Mouse (Mus musculus): Measurements from ENCODE around the gene Hoxc6.

Hoxc6 gene

DNA sequence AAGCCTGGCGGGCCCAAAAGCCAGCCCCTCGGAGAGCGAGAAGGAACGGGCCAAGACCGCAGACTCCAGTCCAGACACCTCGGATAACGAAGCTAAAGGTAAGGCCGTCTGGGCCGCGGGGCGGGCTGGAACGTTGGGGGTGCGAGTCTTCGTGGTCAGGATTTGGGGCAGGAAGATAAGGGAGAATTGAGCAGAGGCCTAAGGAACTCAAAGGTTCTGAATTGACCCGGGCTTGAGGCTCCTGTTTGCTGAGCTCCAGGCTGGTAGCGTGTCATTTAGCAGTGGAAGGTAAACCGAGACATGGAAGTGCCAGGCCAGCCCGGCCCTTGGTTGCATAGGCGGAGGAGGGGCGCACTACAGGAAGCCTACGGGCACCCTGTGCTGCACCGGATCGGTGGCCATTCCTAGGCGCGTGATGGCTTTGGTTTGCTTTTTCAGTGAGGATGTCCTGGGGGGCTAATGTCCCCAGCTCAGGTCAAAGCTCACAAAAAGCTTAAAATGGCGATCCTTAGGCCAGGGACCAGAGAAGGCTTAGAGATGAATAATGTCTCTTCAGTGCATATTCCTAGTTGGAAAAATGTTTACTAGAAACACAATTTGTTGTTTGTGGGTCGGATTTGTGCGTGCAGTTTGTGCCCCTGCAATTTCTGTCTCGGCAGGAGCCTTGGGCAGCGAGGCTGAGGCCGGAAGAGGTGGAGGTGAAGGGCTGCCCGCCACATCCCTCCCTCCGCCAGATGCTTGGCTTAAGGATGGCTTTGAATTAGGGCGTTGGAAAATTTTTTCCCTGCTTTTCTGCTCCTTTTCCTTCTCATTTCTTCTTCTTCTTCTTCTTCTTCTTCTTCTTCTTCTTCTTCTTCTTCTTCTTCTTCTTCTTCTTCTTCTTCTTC, 30.3 kb upstream of the Hoxc6 start:
- peak; percentile 74 for DNase-seq (ENCODE audit: low spot score)

DNA sequence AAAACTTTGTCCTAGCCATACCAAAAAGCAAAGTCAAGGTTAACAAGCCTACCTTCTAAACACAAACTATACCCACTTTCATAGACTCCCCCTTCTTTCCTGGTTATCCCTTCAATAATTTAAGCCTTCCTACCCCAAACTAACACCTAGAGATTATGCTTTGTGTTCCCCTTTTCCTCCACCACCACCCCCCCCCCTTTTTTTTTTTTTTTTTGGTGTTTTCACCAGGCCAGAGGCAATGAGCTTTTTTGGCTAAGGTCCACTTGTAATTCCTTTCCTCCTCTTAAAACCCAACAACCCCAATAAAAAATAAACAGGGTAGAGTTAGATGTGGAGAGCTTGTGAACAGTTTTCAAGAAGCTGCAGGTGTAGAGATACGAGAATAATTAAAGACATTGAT, 28.8 kb upstream of the Hoxc6 start:
- no peak for DNase-seq (ENCODE audit: low spot score)

GRCm38 (mm10) chr15:102970740-102971139, 27.3 kb upstream of the Hoxc6 start:
- no peak for DNase-seq (ENCODE audit: low spot score)

- DNase-seq (ENCODE audit: low spot score), result no peak
These were observed 25.8 kb upstream of the Hoxc6 start for GRCm38 (mm10) chr15:102972254-102972653.

GRCm38 (mm10) chr15:102972753-102973152, 25.3 kb upstream of the Hoxc6 start:
- DNase-seq (ENCODE audit: low spot score), result no peak

DNA sequence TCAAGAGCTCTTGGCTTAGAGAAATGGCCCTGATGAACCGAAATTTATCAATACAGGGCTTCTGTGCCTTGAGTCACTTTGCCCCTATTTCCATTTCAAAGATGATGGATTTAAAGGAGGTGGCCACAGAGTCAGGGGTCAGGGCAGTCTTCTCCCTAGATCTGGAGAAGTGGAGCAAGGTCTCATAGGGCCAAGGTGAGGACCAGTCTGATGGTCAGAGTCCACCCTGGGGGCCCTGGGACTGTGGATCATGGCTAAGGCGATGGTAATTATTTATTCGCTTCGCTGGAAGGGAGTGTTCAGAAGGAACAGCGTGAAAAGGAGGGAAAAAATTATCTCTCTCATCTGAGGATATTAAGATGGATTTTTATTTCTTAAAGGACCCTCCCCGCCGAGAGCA, 23.0 kb upstream of the Hoxc6 start:
- no peak for DNase-seq (ENCODE audit: low spot score)

DNA sequence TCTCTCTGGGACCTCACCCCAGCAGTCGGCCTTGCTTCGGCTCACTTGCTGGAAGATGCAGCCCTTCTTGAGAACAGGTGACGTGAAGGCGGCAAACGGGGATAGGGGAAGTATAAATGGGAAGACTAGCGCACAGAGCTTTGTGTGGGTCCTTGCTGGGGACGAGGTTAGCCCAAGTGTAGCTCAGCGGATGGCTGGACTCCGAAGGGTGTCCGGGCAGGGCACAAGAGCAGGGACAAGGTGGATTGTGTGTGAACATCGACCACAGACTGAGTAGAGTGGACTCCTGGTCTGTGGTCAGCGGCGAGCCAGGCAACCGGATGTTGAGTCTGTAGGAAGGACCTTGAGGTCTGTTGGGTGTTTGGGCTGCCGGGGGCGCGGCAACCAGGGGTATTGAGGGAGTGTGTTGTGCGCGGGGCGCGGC, 22.4 kb upstream of the Hoxc6 start:
- DNase-seq (ENCODE audit: low spot score), result peak; percentile 71

DNA sequence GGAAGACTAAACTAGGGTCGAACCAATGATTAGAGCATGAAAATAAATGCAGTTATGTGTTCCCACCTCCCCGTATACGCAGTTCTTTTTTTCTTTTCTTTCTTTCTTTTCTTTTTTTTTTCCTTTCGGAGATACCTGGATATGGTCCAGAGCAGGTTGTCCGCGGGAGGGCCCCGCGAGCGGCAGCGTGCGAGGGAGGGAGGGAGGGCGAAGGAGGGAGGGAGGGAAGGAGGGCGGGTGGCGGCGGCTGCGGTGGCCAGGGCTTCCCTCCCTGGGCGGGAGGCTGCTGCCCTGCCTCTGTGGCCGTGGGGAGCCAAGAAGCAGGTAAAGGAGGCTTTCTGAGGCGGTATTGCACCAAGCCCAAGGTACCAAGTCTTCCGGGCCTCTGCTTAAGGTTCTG, 21.9 kb upstream of the Hoxc6 start, which contains the start of gene Hoxc9:
Hoxc9 (plus strand) TSS at position 269 of the 400 bp plus-strand sequence.
- DNase-seq (ENCODE audit: low spot score), result peak; percentile 71

DNA sequence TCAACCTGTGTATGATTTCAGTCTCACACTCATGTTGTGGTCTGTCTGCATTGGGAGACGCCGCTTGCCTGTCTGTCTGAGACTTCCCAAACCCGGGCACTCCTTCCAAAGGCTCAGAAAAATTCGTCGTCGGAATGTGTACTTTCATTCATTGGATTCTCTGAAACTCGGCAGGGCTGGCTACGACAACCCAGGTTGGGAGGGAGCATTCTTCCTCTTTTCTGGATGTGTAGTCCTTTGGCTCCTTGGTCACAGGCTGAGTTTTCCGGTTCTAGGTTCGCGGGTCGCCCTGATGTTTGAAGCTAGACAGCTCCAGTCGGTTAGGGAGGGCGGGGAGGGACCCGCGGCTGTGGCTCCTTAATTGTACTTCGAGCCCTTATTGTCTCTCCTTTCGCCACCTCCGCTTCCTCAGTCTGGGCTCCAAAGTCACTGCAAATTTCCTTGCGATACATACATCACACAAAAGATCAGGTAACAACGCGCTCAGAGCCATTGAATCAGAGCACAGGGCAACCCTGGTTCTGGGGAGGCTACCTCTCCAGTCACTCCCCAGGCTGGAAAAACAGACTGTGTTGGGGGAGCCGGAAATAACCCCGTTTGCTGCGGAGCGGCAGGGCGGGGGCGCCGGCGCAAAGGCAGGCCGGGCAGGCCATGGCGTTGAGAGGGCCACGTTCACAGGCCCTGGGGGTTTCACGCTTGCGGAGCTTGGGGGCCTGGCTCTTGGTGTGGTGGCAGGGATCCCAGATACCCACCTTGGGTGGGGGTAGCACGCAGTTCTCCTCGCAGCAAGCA, 21.2 kb upstream of the Hoxc6 start:
- DNase-seq (ENCODE audit: low spot score), result peak; percentile 57

DNA sequence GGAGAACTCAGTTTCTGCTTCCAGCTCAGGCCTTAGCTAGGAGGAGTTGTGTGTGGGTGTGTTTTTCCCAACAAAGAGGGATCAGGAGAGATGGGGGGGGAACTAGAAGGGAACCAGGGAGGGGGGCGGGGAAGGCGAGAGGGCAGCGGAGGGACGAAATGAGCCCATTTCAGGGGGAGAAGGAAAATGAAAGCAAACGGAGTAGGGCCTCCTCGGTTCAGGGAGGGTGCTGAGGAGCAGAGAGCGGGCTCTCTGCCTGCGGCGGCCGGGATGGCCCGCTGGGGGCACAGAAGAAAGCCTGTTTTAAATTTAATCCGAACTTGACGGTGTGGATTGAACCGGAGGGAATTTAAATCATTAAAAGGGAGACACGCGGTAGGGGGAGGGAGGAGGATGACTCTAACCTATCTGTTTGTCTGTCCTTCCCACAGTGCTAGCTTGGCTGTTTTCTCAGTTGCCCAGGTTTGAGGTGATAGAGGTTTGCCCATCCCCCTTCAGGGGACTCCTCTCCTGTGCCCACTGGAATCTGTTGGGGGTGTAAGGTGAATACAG, 20.6 kb upstream of the Hoxc6 start:
- DNase-seq (ENCODE audit: low spot score), result peak; percentile 66

DNA sequence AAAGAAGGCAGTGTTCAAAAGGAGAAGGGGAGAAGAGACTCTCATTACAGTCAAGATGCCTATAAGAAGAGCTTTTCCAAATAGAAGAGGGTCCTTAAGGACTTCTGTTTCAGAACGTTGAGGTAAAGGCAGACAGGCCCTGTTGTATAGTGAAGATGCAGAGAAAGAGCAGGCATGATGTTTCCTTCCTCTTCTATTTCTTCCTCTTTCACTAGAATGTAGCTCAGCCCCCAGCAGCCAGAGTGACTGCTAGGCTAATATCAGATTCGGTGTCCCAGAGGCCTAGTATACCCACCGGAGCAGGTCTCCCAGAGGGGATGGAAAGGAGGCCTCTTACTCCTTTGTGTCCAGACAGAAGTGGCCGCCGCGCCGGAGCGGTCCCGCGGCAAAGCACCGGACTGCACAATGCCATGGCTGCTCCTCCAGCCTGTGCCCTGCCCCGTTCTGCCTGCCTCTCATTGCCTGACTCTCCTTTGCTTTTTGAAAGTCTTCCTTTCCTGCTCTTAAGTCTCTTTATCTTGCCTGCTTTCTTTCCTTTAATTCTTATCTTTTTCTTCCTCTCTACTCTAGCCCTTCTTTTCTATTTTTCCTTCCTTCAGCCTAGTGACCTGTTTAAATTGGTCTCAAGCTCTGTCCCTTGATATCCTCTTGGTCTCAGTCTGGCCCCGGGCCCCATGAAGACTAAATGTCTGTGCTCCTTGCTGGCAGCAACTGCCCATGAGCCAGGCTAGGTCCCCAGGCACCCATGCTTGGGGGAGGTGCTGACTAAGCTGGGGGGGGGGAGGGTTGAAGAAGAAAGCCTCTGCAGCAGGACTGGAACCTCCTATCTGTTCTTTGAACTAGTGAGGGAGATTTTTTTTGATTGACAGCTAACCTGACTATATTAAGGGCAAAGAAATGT, 19.2 kb upstream of the Hoxc6 start:
- no peak for DNase-seq (ENCODE audit: low spot score)

DNA sequence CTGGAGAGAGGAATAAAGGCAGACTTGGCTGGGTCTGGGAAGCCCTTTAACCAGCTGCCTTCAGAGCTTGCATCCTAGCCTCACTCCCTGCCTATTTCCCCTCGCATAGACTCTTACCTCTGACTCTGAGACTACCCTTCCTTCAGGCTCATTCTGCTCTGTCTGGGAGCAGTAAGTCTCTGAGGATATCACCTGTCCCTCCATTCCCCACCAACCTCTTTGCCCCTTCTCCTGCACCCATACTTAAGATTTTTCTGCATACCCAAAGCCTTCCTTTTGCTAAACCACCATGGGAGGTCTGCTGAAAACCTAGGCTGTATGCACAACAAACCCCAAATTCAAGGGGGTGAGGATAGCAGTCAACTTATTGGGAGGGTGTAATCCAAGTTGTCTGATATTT, 18.1 kb upstream of the Hoxc6 start:
- DNase-seq (ENCODE audit: low spot score), result no peak

GRCm38 (mm10) chr15:102980352-102980751, 17.7 kb upstream of the Hoxc6 start:
- DNase-seq (ENCODE audit: low spot score), result no peak

DNA sequence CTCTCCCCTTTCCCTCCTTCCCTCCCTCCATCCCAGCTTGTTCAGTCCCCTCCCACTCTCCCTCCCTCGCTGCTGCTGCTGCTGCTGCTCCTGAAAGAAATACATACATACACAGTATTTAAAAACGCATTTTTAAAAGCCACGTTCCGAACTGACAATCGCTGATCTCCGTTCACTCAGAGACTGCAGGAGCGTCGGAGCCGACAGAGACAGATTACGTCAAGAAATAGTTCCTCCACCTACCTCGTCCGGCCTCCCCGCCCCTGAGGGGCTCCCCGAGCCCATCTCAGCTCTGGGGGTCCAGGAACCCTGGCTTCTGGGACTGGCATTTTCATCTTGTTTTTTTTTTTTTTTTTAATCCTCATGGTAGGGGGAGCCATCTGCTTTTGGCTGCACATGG, 17.1 kb upstream of the Hoxc6 start:
- DNase-seq (ENCODE audit: low spot score), result peak; percentile 76

DNA sequence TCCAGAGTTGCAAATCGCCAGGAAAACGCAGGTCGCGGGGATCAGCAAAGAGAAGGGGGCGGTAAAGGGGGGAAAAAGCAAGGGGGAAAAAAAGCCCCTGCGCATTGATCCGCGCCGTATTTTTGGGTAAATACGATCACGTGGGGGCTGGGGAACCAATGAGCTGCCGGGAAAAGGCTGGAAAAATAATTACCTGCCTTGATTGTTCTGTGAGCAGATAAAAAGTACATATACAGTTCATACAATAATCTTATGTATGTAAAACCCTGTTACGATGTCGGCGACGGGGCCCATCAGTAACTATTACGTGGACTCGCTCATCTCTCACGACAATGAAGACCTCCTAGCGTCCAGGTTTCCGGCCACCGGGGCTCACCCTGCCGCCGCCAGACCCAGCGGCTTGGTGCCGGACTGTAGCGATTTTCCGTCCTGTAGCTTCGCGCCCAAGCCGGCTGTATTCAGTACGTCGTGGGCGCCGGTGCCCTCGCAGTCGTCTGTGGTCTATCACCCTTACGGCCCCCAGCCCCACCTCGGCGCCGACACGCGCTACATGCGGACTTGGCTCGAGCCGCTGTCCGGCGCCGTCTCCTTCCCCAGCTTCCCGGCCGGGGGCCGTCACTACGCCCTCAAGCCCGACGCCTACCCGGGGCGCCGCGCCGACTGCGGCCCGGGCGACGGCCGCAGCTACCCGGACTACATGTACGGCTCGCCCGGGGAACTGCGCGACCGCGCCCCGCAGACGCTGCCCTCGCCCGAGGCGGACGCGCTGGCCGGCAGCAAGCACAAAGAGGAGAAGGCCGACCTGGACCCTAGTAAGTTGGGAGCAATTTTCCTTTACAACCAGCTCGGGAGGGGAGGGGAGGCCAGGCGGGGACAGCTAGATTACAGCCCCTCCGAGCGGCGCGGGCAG, 16.4 kb upstream of the Hoxc6 start:
- DNase-seq (ENCODE audit: low spot score), result peak; percentile 95

DNA sequence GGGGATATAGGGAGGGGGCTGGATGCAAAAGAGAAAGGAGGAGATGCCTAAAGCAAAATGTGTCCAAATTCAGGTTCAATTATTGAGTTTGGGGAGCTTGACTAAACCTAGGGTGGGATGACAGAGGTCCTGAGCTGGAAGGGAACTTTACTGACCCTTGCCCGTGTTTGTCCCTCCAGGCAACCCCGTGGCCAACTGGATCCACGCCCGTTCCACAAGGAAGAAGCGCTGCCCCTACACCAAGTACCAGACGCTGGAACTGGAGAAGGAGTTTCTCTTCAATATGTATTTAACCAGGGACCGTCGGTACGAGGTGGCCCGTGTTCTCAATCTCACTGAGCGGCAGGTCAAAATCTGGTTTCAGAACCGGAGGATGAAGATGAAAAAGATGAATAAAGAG, 14.3 kb upstream of the Hoxc6 start:
- DNase-seq (ENCODE audit: low spot score), result no peak

- peak; percentile 32 for DNase-seq (ENCODE audit: low spot score)
These were observed 13.5 kb upstream of the Hoxc6 start for GRCm38 (mm10) chr15:102984521-102984920.

DNA sequence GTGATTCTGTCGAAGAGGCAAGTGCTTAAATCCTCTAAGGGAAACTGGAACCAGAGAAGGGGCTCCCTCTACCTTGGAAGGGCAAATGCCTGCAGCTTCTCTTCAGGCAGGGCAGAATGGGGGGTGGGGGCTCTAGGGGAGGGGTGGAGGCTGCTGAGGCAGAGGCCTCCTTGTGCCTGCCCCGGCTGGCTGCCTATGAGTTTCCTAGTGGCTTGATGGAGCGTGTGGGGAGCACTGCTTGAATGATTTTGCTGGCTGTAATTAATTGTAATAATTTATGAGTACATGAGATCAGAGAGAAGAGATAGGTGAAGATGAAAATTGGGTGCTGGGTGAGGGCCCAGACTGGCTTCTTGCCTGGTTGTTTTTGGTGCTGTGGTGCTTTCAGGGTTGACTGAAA, 13.1 kb upstream of the Hoxc6 start:
- no peak for DNase-seq (ENCODE audit: low spot score)

DNA sequence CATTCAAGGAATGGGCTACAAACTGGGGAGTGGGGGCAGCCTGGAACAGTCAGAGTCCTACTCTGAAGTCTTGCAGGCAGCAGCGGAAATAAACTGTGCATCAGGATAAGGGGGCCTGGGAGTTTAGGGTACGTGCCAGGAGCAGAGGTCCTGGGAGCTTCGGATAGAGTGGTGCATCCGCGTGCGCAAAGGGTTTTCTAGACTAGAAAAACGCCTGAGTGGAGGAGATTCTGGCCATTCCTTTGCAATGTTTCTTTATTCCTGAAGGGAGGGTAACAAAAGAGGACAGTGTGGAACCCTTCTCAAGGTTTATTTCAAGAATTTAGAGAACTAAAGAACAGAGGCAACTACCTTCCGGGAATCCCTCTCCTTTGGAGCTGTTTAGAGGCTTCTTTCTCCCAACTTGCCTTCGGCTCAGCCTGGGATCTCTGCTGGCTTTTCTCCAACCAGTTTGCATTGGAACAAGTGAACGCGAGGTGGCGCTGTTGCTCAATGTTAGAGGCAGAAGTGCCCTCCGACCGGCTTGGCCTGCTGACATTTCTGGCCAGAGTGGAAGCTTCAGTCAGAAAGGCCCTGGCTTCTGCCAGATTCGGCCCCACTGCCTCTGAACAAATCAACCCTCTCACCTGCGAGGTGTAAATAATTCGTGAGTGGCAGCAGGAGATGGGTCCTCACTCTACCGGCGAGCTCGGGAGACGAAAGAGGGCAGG, 10.8 kb upstream of the Hoxc6 start:
- DNase-seq (ENCODE audit: low spot score), result peak; percentile 98

DNA sequence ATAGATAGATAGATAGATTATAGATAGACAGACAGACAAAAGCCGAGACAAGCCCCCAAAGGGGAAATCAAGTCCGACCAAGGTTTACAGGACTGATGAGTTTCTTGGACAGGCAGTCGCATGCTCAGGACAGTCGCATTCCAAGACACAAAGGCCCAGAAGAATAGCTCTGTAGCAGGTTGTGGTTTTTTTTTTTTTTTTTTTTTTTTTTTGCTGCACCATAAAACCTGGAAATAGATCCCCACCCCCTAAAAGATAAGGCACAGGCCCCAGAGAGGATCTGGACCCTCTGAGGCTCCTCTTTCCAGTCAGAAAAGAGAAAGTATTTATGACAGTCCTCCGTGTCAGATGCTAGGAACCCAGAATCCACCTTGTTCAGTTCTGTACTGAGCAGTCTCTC, 10.0 kb upstream of the Hoxc6 start:
- DNase-seq (ENCODE audit: low spot score), result no peak

Data from MN1 (cell line).